Mouse (Mus musculus) lung, postnatal 25 days (tissue): ENCODE data around the gene Zfp12.
"Not testable (repeated sequence)": the region's sequence is repeated elsewhere in the genome, so short reads cannot be mapped to it uniquely, and the experiment has no call there.

Experiments used
- DNase-seq: peaks from one replicate; pipeline ENCODE4 v3.0.0; 2022; ENCODE audit warnings: low spot score

Zfp12 gene

DNA sequence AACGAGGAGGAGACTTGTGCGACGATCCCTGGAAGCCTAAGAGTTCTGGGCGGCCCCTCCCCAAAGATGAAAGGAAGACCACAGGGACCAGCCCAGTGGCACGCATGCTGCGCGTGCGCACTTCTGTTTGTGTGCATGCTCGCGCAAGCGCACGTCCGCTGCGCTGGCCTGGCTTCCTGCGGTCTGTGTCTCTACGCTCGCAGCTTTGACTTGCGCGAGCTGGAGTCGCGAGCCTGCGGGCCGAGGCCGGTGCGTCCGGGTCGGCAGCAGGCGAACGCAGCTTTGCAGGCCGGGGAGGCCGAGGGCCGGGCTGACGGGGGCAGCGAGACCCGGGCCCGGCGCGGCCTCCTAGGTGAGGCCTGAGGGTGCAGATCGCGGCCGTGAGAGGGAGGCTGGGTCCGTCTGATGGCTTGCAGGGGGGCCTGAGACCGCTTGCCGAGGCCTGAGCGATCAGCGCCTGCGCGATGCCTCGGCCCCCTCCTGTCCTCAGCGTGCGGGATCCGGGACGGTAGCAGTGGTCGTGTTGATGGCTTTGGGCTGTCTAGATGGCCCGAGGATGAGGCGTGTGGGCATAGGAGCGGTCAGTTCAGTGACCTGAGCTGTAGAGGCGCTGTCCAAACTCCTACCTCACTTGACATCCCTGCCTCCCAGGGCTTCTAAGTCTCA lies at the start of gene Zfp12:
Zfp12 (plus strand) TSS at position 136 of the 666 bp plus-strand sequence.
- peak; percentile 96 for DNase-seq

DNA sequence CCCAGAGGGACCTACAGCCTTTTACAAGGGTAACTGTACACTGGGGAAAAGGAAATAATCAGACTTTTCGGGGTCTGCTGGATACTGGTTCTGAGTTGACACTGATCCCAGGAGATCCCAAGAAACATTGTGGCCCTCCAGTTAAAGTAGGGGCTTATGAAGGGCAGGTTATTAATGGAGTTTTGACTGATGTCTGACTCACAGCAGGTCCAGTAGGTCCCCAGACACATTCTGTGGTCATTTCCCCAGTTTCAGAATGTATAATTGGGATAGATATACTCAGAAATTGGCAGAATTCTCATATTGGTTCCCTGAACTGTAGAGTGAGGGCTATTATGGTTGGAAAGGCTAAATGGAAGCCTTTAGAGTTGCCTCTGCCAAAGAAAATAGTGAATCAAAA lies 46.9 kb upstream of the Zfp12 start:
- not testable (repeated sequence) for DNase-seq

DNA sequence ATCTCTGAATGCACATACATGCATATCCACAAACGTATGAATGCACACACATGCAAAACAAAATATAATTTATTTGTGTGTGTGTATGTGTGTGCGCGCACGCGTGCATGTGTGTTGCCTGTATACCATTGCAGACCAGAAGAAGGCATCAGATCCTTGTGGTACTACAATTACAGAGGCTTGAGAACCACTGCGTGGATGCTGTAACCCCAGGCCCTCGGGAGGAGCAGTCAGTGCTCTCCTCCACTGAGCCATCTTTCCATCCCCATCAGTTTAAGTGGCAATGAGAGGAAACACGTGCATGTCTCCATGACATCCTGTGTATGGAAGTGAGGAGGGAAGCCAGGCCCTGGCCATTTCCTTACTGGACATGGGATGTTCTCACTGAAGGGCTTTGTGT lies 42.2 kb upstream of the Zfp12 start:
- DNase-seq: no peak

DNA sequence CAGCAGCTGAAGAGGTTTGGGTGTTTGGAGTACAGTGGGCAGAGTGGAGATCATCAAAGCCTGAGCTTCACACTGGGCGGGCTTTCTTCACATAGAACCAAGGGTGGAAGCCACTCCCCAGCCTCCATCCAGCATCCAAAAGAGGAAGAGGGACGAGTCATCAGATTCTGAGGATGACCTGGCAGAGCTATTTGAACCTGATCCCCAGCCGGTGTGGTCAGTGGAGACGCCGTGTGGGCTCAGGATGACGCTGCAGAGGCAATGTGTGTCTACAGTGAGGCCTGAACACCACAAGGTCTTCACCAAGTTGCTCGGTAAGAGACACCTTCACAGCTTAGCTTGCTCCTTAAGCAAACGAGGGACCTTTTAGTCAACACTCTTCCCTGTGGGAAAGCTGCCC lies 40.2 kb upstream of the Zfp12 start:
- not testable (repeated sequence) for DNase-seq

DNA sequence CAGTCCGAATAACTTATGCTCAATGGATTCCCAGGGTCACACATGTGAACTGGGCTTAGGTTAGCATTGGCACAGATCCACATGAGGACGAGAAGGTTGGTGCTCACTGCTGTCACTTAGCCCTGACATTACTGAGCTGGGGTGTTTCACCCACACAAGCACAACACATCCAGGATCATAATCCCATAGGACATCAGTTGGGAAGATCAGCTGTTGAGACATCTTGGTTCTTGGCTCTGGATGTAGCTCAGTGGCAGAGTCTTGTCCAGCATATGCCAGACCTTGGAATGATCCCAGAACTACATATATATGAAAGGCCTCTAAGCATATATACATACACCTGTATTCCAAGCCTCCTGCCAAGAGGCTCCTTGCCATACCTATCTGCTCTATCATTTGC lies 39.8 kb upstream of the Zfp12 start:
- DNase-seq: no peak

DNA sequence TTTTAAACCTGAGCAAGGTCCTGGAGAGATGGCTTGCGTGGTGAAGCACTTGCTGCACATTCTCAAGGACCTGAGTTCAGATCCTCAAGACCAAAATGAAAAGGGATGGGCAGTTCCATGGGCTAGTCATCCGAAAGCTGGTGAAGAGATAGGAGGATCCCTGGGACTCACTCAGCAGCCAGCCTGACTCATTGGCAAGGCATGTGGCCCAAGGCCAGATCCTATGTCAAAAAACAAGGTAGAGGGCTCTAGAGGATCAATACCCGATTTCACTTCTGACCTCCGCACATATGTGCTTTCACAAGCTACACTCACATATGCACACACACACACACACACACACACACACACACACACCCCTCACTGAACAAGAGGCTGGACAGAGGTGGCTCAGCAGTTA lies 38.5 kb upstream of the Zfp12 start:
- no peak for DNase-seq

DNA sequence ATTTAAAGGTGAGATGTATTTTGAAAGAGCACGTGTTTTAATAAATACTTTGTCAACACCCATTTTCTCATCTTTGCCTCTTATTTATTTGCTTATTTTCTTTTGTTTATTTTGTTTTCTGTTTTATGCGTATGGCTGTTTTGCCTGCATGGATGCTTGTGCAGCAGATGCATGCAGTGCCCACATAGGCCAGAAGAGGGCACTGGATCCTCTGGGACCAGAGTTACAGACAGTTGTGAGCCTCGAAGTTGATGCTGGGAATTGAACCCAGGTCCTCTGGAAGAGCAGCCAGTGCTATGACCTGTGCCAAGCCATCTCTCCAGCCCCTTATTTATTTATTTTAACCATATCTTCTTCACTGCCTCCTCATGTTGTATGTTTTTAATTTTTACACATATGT lies 29.9 kb upstream of the Zfp12 start:
- no peak for DNase-seq

DNA sequence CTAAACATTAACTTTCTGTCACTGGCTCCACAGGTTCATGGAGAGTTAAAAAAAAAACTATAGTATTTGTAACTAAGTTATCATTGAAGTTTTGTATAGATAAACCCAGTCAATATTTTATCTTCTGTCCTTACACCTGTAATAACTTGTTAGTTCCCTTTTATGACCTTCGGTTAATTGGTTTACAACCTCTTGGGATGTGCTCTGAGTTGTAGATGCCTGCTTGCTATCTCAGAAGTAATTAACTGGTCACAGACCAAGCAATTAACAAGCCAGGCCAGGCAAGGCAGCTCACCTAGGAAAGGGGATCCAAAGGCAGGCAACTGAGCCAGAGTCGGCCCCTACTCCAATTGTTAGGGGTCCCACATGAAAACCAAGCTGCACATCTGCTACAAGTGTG lies 21.1 kb upstream of the Zfp12 start:
- no peak for DNase-seq

DNA sequence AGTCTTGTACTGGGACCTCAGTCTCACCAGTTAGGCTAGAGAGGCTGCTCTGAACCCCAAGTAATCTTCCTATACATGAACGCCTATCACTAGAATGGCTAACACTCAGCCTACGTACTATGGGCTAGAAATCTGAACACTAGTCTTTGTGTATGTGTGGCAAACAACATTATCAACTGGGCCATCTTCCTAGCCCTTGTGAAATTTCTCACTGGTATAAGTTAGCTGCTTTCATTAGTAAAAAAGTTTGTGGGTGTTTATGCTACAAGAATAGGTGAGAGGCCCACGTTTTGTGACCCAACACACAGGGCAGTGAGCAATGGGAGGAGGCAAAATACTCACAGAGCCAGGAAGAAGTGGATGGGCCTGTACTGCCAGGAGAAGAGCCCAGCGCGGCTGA lies 14.0 kb upstream of the Zfp12 start:
- no peak for DNase-seq

DNA sequence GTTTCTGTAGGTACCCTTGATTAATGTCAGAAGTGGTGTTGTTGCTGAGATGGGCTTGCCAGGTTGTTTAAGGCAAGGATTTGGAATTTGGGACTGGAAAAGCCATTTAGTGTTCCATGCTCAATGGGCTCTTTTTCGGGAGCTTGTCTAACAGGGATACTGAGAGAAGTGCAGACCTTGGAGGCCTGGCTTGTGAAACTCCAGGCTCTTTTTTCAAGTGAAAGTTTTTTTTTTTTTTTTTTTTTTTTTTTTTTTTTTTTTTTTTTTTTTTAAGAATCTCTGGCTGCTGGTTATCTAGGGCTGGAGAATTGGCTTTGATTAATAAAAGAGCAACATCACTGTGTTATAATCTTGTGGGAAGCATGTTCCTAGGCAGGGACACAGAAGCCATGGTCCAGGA lies 12.7 kb upstream of the Zfp12 start:
- DNase-seq: no peak

DNA sequence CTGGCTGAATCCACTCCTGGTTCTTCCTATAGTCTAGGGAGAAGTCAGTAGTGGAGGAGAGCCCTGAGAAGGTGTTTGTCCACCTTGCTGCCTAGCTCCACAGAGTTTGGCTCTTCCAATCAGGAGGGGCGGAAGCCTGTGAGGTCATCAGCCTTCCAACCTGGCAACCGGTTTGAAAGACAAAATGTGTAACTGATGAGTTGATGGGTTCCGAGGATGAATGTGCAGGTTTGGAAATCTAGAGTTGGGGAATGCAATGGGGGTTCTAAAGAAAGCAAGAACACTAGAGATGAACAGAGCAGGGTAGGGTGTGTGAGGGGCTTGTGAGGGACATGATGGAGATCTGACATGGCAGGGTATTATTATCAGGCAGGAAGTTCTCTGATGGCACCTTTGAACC lies 8.2 kb upstream of the Zfp12 start, which contains the start of gene Spdye4a:
Spdye4a (minus strand) TSS at position 101 of the 400 bp plus-strand sequence.
- DNase-seq: no peak

DNA sequence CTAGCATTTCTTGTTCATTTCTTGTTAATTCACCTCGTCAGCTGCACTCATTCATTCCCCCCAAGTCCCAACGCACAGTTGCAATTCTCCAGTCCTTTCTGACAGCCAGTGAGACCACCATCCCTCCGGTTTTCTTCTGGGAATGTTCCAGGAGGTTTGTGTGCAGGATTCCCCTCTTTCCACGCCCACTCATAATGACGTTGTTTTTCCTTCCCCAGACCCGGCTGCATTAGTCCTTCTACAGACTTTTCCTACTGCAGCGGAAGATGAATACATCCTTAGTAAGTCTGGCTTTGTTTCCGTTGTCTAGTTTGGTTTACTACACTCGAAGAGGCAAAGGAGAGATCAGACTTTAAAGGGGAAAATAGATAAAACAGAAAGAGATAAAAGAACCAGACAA lies 1.1 kb downstream of the Zfp12 start:
- no peak for DNase-seq

DNA sequence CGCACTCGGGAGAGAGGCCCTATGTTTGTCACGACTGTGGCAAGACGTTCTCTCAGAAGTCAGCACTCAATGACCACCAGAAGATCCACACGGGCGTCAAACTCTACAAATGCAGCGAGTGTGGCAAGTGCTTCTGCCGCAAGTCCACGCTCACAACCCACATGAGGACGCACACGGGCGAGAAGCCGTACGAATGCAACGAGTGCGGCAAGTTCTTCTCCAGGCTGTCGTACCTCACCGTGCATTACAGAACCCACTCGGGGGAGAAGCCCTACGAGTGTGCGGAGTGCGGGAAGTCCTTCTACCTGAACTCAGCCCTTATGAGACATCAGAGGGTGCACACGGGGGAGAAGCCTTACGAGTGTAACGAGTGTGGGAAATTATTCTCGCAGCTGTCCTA lies 10.0 kb downstream of the Zfp12 start:
- no peak for DNase-seq

DNA sequence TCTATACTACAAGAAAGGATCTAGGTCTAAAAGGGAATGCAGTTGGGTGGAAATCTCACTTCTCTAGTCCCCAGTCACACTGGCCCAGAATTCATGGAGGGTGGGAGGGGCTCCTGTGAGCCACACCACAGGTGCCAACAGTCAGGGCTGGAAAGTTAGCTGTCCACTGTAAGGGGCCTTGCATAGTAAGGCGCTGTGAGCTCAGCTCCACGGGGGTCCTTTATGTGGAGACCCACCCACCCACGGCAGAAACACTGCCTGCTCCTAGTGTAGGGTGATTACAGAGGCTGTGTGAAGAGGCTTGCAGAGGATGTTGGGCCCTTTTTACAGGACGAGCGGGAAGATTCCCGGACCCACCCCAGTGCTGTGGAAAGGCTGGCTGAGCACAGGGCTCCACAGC lies 17.1 kb downstream of the Zfp12 start:
- no peak for DNase-seq

DNA sequence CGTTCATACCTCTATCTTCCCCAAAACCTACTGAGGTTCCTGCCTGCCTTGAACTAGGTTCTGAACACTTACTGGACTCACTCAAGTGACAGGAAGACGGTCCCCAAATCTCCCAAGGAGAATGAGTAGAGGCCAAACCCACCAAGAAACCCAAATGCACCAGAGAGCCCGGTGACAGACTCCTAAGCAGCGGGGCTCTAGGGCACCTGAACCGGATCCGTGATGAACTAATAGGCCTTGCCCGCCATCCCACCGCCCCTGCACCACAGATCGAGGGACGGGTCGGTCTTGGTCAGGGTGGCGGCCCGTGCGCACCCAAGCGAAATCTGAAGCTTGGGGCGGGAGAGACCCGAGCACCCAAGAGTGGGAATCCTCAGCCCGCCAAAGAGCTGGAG lies 17.8 kb downstream of the Zfp12 start:
- no peak for DNase-seq

DNA sequence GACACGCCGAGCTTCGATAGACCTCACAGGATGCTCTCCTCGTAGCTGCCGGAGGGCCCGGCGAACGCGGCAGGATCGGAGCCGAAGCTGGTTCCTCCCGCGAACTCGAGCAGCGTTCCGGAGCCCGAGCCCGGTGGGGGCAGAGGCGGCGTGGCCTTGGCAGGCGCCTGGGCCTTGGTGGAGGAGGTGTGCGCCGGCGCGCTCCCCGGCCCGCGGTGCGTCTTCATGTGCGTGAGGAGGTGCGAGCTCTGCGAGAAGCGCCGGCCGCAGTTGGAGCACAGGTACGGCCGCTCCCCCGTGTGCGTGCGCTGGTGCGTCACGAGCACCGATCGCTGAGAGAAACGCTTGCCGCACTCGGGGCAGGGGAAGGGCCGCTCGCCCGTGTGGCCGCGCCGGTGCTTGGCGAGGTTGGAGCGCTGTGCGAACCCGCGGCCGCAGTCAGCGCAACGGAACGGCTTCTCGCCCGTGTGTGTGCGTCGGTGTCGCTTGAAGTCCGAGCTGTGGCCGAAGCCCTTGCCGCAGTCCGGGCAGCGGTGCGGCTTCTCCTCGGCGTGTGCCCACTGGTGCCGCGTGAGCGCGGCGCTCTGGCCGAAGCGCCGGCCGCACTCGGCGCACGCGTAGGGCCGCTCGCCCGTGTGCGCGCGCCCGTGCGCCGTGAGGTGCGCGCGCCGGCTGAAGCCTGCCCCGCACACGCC lies 18.4 kb downstream of the Zfp12 start:
- DNase-seq: no peak

DNA sequence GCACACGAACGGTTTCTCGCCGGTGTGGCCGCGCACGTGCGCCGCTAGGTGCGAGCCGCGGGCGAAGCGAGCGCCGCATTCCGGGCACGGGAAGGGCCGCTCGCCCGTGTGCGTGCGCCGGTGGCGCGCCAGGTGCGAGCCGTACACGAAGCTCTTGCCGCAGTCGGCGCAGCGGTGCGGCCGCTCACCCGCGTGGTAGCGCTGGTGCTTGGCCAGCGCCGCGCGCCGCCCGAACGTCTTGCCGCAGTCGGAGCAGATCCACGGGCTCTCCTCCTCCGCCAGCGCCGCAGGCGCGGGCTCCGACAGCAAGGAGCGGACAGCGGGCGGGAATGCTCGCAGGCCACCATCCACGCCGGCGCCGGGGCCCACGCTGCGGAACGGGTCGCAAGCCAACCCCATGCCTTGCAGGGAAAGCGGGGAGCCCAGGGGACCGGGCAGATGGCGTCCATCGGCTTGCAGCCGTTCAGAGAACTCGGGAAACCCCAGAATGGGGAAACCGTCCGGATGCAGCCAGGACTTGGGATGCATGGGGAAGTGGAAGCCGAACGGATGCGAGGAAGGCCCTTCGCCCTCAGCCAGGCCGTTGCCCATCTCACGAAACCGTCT lies 19.0 kb downstream of the Zfp12 start:
- no peak for DNase-seq

DNA sequence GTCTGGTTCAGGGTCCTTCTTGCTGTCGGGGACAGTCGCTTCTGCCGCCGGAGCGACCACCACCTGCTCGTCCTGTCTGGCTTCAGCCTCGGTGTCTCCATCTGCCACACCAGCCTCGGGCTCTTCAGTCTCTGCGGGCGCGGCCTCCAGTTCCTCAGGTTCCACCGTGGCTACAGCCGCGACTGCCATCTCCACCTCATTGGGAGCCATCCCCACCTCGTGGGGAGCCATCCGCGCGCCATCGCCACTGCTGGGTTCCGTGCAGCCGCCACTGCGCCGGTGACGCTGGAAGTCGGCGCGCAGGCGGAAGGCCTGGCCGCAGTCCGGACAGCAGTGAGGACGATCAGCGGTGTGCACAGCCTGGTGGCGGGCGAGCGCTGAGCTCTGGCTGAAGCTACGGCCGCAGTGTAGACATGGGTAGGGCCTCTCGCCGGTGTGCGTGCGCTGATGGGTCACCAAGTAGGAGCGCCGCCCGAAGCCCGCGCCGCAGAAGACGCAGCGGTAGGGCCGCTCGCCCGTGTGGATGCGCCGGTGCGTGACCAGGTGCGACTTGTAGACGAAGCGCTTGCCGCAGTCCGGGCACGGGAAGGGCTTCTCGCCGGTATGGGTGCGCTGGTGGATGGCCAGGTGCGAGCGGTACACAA lies 19.6 kb downstream of the Zfp12 start:
- DNase-seq: no peak

DNA sequence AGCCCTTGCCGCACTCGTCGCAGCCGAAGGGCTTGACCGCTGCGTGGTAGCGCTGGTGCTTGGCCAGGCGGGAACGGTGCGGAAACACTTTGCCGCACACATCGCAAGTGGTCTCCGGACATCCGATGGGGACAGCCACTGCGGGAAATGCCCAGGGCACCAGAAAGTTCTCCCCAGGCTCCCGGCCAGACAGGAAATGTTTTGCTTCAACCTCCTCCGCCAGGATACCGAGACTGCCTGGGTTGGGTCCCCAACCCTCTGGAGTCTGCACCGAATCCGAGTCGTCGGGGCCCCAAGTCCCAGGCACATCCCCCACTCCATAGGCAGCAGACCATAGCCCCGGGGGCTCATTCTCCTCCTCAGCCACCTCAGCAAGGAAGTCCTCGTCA lies 20.2 kb downstream of the Zfp12 start:
- DNase-seq: no peak

DNA sequence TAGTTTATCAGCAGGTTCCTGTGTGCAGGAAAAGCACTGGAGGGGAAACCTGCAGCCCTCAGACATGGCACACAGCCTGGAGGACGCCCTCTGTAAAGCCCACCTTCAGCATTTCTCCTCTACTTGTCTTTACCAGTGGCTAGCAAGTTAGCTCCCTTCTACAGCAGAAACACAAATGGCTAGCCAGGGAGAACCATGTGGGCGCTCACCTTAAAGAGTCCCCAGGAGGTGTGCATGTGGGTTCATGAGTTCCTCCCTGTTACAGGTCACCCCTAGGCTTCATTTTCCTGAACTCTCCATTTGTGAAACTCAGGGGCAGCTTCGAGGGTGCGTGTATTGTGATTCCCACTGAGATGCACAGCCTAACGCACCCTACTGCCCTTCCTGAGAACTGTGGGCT lies 20.8 kb downstream of the Zfp12 start:
- no peak for DNase-seq

DNA sequence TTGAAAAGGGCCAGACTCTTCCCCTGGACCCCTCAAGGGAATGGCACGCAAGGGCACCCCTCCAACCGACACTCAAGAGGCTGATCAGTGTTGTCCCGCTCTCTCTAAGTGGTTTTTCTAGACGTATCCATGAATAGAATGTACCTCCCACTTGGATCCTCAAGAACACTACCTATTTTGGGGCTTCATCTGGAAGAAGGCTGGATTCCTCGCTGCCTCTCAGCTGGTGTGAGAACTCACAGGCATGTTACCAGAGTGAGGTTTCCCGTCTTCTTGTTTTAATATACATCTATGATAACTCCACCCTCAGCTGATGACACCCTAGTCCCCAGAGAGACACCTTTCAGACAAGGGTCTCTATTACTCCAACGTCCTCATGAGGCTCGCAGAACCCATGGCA lies 26.7 kb downstream of the Zfp12 start:
- no peak for DNase-seq

DNA sequence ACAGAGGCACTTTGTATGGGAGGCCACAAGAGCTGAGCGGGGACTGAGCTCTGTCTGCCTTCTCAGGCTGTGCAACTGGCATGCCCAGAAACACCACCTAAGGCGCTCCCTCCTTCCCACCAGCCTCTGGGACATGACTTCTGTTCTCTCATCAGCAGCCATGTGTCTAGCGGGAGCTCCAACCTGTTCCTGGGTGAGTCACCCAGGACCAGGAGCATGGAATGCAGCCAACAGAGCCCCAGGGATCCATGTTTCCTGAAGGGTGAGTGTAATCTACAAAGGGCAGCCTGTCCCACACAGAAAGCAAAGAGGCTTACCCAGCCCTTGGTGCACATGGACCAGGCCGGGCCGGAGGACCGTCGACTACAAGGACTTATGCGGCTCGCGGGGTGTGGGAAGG lies 29.7 kb downstream of the Zfp12 start:
- DNase-seq: no peak

DNA sequence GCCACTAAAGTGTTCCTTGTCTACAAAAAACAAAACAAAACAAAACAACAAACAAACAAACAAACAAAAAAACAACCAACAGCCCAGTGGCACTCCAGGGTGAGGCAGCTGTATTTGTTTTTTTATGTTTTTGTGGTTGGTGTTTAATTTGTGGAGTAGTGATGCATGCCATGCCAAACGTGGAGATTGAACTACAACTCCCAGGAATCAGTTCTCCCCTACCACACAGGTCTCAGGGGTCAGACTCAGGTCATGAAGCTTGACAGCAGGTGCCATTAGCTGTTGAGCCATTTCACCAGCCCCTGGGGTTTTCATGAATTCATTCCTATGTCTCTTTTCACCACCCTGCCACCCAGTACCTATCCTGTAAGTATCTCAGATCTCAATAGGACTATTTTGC lies 30.4 kb downstream of the Zfp12 start:
- no peak for DNase-seq
